Mouse (Mus musculus) G1E (cell line): Measurements from ENCODE around the gene Serinc3.

Experiments
- CTCF ChIP-seq: IDR thresholded peaks from 2 replicates; pipeline ENCODE4 v1.5.1; 2012; ENCODE audit warnings: low read depth, low read length, inconsistent platforms, mixed read lengths
- GATA1 ChIP-seq: IDR thresholded peaks from 2 replicates; pipeline ENCODE4 v1.6.1; 2012; ENCODE audit warnings: borderline replicate concordance, low read length, inconsistent platforms, mixed read lengths

DNA sequence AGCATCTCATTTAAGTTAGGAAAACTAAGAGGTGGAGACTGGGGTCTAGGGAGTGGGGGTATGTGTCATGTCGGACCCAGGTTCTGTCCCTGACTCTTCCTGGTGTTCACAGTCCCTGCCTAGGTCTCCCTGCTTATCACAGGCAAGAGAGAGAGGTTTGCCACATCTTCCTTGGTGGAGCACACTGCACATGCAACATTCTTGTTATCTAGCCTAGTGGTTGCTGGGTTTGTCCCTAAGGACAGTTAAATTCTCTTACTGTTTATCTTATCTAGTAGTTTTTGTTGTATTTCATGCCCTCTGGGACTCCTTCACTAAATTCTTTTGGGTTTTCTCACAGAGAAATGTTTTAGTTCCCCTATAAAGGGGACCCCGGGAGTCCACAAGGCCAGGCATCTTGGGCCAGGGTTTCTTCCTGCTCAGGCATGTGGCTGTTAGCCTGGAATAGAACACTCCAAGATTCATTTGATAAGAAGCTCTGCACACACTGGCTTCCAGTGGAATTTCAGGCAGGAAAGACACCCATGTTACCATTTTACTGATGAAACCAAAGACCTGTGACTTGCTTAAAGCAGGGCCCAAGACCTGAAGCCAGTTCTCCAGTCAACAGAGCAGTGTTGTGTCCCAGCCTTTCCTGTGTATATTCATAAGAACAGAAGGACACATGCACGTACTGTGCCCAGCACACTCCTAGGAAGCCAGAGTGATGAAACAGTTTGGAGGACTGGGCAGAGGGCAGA is 48.1 kb upstream of the Serinc3 start:
- TF ChIP-seq CTCF (no peak), GATA1 (no peak)
